Mouse (Mus musculus) WW6 (cell line): ENCODE measurements around the gene Btbd35f15.
"Not testable (repeated sequence)": the region's sequence is repeated elsewhere in the genome, so short reads cannot be mapped to it uniquely, and the experiment has no call there.

Experiments used
- DNase-seq: peaks from one replicate; pipeline ENCODE4 v3.0.0-alpha.2; 2013; ENCODE audit warnings: low read depth, low spot score

The Btbd35f15 gene

GRCm38 (mm10) chrX:33577214-33577613, at the start of gene Btbd35f15:
Gene Btbd35f15, minus strand, starts transcription at chrX:33577314.
- not testable (repeated sequence) for DNase-seq
